Mouse (Mus musculus) gonadal fat pad, adult 2 months (tissue): ENCODE results near the gene Vsig10. TPM values are rescaled to one million over a fixed set of nuclear protein-coding genes. Genes with fewer than 3 reads are reported as not detected.
"Not testable (repeated sequence)": the region's sequence is repeated elsewhere in the genome, so short reads cannot be mapped to it uniquely, and the experiment has no call there.

Source experiments
- DNase-seq: peaks from one replicate; pipeline ENCODE4 v3.0.0-alpha.2; 2012; ENCODE audit warnings: low read depth
- polyA plus RNA-seq: library from polyadenylated mRNA; depleted of rRNA; stranded (reverse); fragments of >200 nt; gene quantifications from 2 replicates; pipeline ENCODE4 v1.2.3, GENCODE M21; 2012

Gene Vsig10
- polyA plus RNA-seq, 1 experiment: 20.7 TPM

- DNase-seq: no peak
Measured at GRCm38 (mm10) chr5:117303691-117304579, 14.9 kb upstream of the Vsig10 start.

GRCm38 (mm10) chr5:117304947-117305346 lies 13.9 kb upstream of the Vsig10 start:
- no peak for DNase-seq

GRCm38 (mm10) chr5:117305754-117306153 lies 13.1 kb upstream of the Vsig10 start:
- no peak for DNase-seq

- DNase-seq: no peak
Measured at GRCm38 (mm10) chr5:117306826-117307225, 12.1 kb upstream of the Vsig10 start.

GRCm38 (mm10) chr5:117307699-117308098 lies 11.2 kb upstream of the Vsig10 start:
- DNase-seq: no peak

GRCm38 (mm10) chr5:117313420-117313819 lies 5.5 kb upstream of the Vsig10 start:
- no peak for DNase-seq

- no peak for DNase-seq
Measured at GRCm38 (mm10) chr5:117313909-117314308, 5.0 kb upstream of the Vsig10 start.

- no peak for DNase-seq
Measured at GRCm38 (mm10) chr5:117314587-117315428, 4.1 kb upstream of the Vsig10 start.

- no peak for DNase-seq
Measured at GRCm38 (mm10) chr5:117323751-117324150, 4.9 kb downstream of the Vsig10 start.

- no peak for DNase-seq
Measured at GRCm38 (mm10) chr5:117326408-117326807, 7.5 kb downstream of the Vsig10 start.

GRCm38 (mm10) chr5:117330457-117330856 lies 11.6 kb downstream of the Vsig10 start:
- DNase-seq: no peak

- DNase-seq: no peak
Measured at GRCm38 (mm10) chr5:117337999-117338398, 19.1 kb downstream of the Vsig10 start.

- DNase-seq: no peak
Measured at GRCm38 (mm10) chr5:117338503-117338902, 19.6 kb downstream of the Vsig10 start.

- DNase-seq: no peak
Measured at GRCm38 (mm10) chr5:117340081-117340480, 21.2 kb downstream of the Vsig10 start.

- DNase-seq: no peak
Measured at GRCm38 (mm10) chr5:117341896-117342295, 23.0 kb downstream of the Vsig10 start.

GRCm38 (mm10) chr5:117344496-117344895 lies 25.6 kb downstream of the Vsig10 start:
- not testable (repeated sequence) for DNase-seq

- no peak for DNase-seq
Measured at GRCm38 (mm10) chr5:117345432-117345976, 26.6 kb downstream of the Vsig10 start.

GRCm38 (mm10) chr5:117346281-117346680 lies 27.4 kb downstream of the Vsig10 start:
- no peak for DNase-seq

- no peak for DNase-seq
Measured at GRCm38 (mm10) chr5:117347011-117347410, 28.1 kb downstream of the Vsig10 start.

- no peak for DNase-seq
Measured at GRCm38 (mm10) chr5:117347838-117348237, 29.0 kb downstream of the Vsig10 start.

- DNase-seq: no peak
Measured at GRCm38 (mm10) chr5:117348279-117348678, 29.4 kb downstream of the Vsig10 start.

- DNase-seq: no peak
Measured at GRCm38 (mm10) chr5:117354121-117354520, 35.2 kb downstream of the Vsig10 start.
